Mouse (Mus musculus): ENCODE data around the gene Mylip.

DNA sequence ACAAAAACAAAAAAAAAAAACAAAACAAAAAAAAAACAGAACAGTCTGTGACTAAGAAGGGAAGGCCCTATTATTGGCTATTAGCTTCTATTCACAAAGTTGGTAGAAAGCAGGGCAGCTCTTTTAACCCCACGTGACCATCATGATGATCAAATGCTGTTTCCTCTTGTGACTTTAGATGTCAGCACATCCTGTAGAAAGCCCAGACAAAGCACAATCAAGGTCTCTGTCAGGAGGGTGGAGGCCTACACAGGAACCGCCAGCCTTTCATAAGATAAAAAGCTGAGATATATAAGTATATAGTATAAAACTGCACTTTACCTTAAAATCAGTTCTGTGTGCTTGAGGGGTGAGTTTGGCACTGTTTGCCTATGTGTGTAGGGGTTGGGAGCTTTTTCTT lies 17.9 kb upstream of the Mylip start:
- TF ChIP-seq CTCF (IDR thresholded peaks at IDR 0.05; ENCODE audit: borderline replicate concordance, insufficient read depth, low read depth, low read length) (no peak), POLR2A (IDR thresholded peaks at IDR 0.05; ENCODE audit: borderline replicate concordance, insufficient read depth, low read length) (no peak)
